Mouse (Mus musculus) yolk sac, embryonic 10.5 days (tissue): Measurements from ENCODE around the gene Slc35f3.
"Not testable (repeated sequence)": the region's sequence is repeated elsewhere in the genome, so short reads cannot be mapped to it uniquely, and the experiment has no call there.

Experiments used
- DNase-seq: peaks from one replicate; pipeline ENCODE4 v3.0.0-alpha.2; 2017; ENCODE audit warnings: low spot score

Gene Slc35f3

DNA sequence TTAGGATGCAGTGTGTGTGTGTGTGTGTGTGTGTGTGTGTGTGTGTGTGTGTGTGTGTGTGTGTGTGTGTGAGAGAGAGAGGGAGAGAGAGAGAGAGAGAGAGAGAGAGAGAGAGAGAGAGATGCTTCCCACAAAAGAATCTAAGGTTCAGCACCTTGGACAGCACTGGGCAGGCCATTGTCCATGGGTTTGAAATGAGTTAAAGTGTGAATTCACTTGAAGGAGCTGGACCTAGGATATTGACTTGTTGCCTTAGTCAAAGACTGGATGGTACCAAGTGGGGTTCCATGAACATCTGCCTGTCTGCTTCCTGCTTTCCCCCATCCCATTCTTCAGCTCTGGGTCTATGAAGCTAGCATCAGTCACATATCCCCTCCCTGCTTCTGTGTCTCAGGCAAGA, 106.2 kb downstream of the Slc35f3 start:
- not testable (repeated sequence) for DNase-seq

DNA sequence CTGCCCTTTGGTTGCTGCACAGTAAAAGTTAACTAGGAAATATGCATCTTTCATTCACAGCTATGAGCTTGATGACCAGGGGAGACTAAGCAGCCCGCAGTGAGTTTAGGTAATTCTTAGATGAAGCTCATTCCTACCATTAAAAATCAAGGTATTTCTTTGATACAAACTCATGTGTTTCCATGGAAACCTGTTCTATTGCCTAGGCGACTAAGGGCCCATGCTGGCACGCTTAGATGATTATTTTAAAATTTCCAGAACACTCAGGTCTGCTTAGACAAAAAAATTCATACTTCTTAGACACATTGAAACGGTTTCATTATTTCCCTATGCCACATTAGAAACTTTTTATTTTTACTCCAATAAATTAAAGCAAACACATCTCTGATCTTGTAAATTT, 106.7 kb downstream of the Slc35f3 start:
- no peak for DNase-seq

DNA sequence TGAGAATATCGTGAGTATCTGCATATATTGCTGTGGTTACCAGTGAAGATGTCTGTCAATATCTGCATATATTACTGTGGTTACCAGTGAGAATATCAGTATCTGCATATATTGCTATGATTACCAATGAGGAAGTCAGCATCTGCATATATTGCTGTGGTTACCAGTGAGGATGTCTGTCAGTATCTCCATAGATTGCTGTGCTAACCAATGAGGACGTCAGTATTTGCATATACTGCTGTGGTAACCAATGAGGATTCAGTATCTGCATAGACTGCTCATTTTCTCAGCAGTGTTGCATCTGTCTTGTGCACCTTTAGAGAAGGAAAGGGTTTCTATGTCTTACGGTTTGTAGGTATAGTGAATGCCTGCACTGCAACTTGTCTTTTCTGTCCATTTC, 122.5 kb downstream of the Slc35f3 start:
- DNase-seq, result no peak

DNA sequence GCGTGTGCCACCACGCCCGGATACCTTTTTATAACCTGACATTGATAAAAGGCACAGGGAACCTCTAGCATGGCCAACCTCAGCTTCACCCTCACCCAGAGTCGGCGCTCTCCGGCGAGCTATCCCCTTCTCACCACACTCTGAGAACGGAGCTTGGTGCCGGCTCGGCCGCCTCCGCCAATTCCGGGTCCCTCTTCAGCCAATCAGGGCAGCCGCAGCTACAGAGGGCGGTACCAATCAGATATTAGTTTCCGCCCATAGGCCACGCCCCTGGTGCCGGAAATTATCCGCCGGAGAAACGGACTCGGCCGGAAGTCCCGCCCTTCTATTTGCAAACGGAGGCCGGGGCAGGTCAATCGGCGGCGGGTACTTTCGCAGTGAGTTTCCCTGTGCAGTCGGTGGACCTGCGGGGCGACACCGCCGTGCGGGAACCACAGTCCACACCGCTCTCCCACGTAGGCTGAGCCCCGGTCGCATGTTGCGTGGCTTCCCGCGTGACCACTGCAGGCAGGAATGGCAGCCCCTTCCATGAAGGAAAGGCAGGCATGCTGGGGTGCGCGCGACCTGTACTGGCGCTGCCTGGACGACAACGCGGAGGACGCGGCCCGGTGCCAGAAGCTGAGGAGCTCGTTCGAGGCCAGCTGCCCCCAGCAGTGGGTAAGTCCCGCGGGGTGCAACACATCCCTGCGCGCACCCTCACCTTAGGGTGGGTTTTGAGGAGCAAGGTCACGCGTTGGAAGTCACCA, 124.0 kb downstream of the Slc35f3 start, which contains the start of gene Coa6:
Gene Coa6 (plus strand): TSS at position 342 of the 746 bp plus-strand sequence.
- peak; percentile 95 for DNase-seq

DNA sequence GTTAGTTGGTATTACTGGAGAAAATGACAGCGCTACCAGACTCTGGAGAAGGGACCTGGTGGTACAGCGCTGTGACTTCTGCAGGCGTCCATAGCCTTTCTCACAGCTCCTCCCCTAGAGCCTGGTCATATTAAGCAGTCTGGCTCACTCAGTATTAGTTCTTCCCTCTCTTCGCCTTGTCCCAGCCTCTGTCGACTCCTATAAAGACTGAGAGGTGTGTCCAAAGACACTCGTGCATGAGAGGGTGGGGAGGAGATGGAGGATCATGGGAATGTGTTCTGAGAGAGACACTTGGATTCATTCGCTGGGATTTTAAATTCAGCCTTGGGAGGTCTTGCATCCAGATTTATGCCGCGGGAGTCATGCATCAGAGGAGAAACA, 124.6 kb downstream of the Slc35f3 start:
- no peak for DNase-seq

DNA sequence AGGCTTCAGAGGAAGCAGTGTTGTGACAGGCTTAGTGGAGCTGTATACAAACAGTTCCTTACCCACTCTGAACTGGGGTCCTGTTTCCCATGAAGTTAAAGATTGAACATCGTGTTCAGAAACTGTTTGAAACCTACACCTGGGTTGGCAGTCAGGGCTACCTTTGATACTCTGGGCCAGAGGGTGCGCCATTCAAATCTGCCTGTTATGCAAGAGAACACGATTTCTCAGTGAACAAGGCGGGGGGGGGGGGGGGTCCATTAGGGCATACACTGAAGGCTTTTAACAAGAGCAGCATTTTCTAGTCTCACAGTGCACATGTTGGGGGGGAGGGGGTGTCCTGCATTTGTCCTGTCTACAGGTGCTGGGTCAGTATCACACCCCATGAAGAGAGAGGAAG, 125.8 kb downstream of the Slc35f3 start:
- peak; percentile 22 for DNase-seq

DNA sequence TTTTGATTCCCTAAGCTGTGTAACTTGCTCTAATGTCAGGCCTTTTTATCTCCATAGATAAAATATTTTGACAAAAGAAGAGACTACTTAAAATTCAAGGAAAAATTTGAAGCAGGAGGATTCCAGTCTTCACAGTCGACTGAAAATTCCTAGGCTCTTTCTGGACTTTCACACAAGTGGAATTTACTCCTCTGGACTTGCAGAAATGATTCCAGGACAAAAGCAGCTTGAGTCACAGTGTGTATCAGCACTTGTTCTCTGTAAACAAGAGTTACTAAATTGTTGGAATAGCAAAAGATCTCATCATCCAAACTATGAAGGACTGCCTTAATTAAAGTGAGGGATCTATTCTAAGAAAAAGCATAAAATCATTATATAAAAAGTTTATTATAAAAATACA, 126.6 kb downstream of the Slc35f3 start:
- DNase-seq, result no peak

DNA sequence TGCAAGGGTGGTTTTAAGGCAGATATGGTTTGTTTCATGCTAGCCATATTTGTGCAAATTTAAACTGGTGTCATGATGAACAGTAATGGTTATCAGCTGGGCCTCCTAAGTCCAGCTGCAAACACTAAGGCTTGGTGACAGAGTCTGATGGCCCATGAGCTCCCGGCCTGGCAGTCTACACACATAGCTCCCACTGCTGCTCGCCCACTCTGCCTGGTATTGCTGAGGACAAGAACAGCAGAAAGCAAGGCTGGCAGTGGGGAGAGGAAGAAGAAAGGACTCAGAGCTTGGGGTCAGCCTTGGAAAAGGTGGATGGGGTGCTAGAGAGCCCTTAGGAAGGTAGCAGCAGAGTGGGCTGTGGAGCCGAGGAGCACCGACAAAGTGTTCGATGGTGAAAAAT, 131.3 kb downstream of the Slc35f3 start:
- no peak for DNase-seq

DNA sequence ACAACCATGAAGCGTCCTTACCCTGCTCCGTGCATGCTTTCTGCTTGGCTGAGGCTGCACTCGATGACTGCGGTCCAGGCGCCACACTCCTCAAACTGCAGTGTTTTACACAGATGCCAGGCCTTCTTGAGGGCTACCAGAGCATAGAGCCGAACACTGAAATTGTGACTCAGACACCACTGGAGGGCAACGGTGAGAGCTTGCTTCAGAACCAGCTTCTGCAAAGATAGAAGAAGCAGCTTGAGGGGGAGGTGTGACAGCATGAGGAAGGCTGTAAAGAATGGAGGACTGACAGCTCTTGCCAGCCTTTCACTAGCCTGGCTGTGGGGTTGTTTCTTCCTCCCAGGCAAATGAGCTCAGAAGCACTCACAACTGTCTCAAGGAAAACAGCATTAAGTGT, 135.5 kb downstream of the Slc35f3 start:
- DNase-seq, result no peak

DNA sequence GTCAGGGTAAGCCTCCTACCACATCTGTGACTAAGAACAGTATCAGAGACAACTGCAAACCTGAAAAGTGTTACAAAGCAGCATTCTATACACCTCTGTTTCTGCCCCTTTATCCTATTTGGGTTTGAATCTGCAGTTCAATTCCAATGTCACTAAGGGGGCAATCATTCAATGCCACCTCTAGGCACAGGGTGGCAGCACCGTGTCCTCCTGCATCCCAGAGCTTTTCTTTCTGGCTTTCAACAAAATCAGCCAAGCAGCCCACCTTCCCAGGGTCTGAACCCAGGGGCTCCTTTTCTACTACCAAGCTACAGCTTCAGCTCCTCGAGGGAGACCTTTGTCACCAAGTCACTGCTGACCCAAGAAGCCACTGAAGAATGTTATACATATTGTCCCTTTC, 140.6 kb downstream of the Slc35f3 start:
- no peak for DNase-seq
